Mouse (Mus musculus) liver, adult 2 months (tissue): Measurements from ENCODE around the gene Gcnt1.

Source experiments
- CTCF ChIP-seq: fragments of 200-500 bp; IDR thresholded peaks from 2 replicates; pipeline ENCODE4 v1.5.1; 2011; ENCODE audit warnings: low read depth, low read length, control low read depth
- POLR2A ChIP-seq: fragments of 200-500 bp; IDR thresholded peaks from 2 replicates; pipeline ENCODE4 v1.6.1; 2011; ENCODE audit warnings: low read length, control low read depth; ENCODE audit not compliant: insufficient read depth; ENCODE audit errors: extremely low read depth

DNA sequence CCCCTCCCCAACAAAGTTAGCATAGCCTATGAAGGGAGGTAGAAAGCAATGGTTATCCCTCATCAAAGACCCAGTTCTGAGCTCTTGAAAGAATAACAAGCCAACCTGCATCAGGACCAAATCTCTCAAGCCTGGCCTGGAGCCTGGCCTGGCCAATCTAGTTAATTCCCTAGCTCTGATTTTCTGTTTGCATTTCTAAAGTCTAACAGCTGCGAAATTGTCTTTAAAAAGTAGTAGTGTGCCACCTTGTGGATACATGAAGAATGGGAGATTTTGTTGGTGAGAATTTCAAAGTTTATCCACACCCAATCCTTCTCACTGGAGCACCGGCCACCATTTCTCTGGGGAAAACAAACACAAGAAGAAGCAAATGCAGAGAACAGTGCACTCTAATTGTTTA, 15.8 kb upstream of the Gcnt1 start:
- TF ChIP-seq POLR2A = no peak
- peak; percentile 31; the same call in 1 of the 2 replicates for TF ChIP-seq CTCF
